8 mouse cellular contexts compared by ENCODE assay signal in genomic region chr6:149374986-149375457, GRCm38 (mm10). TPM values are rescaled to one million over a fixed set of nuclear protein-coding genes. Genes with fewer than 3 reads are reported as not detected.
DNase-seq lines count a peak whose midpoint lies in the region; ATAC-seq and TF ChIP-seq lines count a peak whose summit lies in the region.

No protein-coding gene starts in this region.

- H3K36me3 ChIP-seq in E14TG2a.4 (ENCODE audit: insufficient read depth, low read length) = no peaks in the 10 kb centered on the region
- no peaks in the 10 kb centered on the region for H3K36me3 ChIP-seq in liver, embryonic 16.5 days (ENCODE audit: control insufficient read depth, insufficient read depth)

- peaks cover 3% of the 10 kb centered on the region; the same call in 1 of the 2 replicates for H3K9me3 ChIP-seq in E14TG2a.4 (ENCODE audit: low read length)
- H3K9me3 ChIP-seq in liver, embryonic 16.5 days (replicated peaks; ENCODE audit: control insufficient read depth, low read length) = no peaks in the 10 kb centered on the region

- H3K4me2 ChIP-seq in liver, embryonic 16.5 days (ENCODE audit: low read depth, low read length) = no peak overlapping the region

- H3K4me3 ChIP-seq in E14TG2a.4 (replicated peaks; ENCODE audit: low read length) = no peak overlapping the region
- no peak overlapping the region for H3K4me3 ChIP-seq in liver, embryonic 16.5 days (ENCODE audit: low read depth, low read length)

- 30% methylated on average over 2 of the region's 2 CpGs for WGBS in liver, embryonic 16.5 days (ENCODE audit: insufficient replicate concordance)

- H3K9ac ChIP-seq in liver, embryonic 16.5 days (ENCODE audit: low read depth, low read length) = no peak overlapping the region

- no peaks in the 10 kb centered on the region for H3K27me3 ChIP-seq in E14TG2a.4 (ENCODE audit: insufficient read depth, low read length)
- H3K27me3 ChIP-seq in liver, embryonic 16.5 days (ENCODE audit: control insufficient read depth, insufficient read depth, low read depth, low read length) = no peaks in the 10 kb centered on the region

- ATAC-seq in liver, embryonic 16.5 days (ENCODE audit: low read depth) = peak; percentile 81

- peak; percentile 76 to 93 for DNase-seq in adrenal gland, adult (ENCODE audit: inconsistent age in 2 of 2, low spot score in 1 of 2)
- peak; percentile 76 for DNase-seq in embryo, embryonic 11 days
- DNase-seq in heart, adult 9 months (ENCODE audit: low spot score in 2 of 2) = peak; percentile 54 to 77
- peak; percentile 86 to 88 for DNase-seq in kidney, postnatal 25 days
- peak; percentile 56 for DNase-seq in ovary, postnatal 36 days (ENCODE audit: low spot score)
- DNase-seq in thymus, postnatal 25 days = peak; percentile 75

- H3K27ac ChIP-seq in liver, embryonic 16.5 days (ENCODE audit: low read length) = no peak overlapping the region

- TF ChIP-seq CTCF in E14TG2a.4 (conservative IDR thresholded peaks at IDR 0.05; ENCODE audit: low read length) = peak; percentile 34

- H3K4me1 ChIP-seq in E14TG2a.4 (replicated peaks; ENCODE audit: low read depth, low read length) = peaks cover 15% of the 10 kb centered on the region
- peaks cover 2% of the 10 kb centered on the region; the same call in 1 of the 2 replicates for H3K4me1 ChIP-seq in liver, embryonic 16.5 days (ENCODE audit: control insufficient read depth, low read depth, low read length)

RNA-seq across cellular contexts. Expression of gene Bicd1, which starts 33.7 kb away (rescaled TPM):
- 0.36 and 0.44 TPM in 2 replicates for polyA plus RNA-seq in liver, embryonic 16.5 days (2015; fragmentation: Nextera tagmentation; extraction: Ambion mirVana)
